Mouse (Mus musculus): ENCODE data around the gene Il24.

Il24 gene

GRCm38 (mm10) chr1:130887354-130887753 is at the start of gene Il24:
Gene Il24, minus strand, starts transcription at chr1:130887454.
- no peak for DNase-seq (ENCODE audit: low spot score in 2 of 2)

- no peak for DNase-seq (ENCODE audit: low spot score in 2 of 2)
Measured at GRCm38 (mm10) chr1:130936351-130936750, 49.1 kb upstream of the Il24 start.

GRCm38 (mm10) chr1:130926484-130926883 is 39.2 kb upstream of the Il24 start:
- no peak for DNase-seq (ENCODE audit: low spot score in 2 of 2)

- no peak for DNase-seq (ENCODE audit: low spot score in 2 of 2)
Measured at GRCm38 (mm10) chr1:130918323-130918980, 31.2 kb upstream of the Il24 start.

GRCm38 (mm10) chr1:130911401-130912010 is 24.3 kb upstream of the Il24 start, which contains the start of gene Il20:
Gene Il20, minus strand, starts transcription at chr1:130911451.
- no peak for DNase-seq (ENCODE audit: low spot score in 2 of 2)

GRCm38 (mm10) chr1:130902505-130902904 is 15.3 kb upstream of the Il24 start:
- DNase-seq (ENCODE audit: low spot score in 2 of 2) = no peak

GRCm38 (mm10) chr1:130894468-130894867 is 7.2 kb upstream of the Il24 start:
- DNase-seq (ENCODE audit: low spot score in 2 of 2) = no peak

- DNase-seq (ENCODE audit: low spot score in 2 of 2) = no peak
Measured at GRCm38 (mm10) chr1:130893329-130894040, 6.2 kb upstream of the Il24 start.

GRCm38 (mm10) chr1:130892446-130892845 is 5.2 kb upstream of the Il24 start:
- no peak for DNase-seq (ENCODE audit: low spot score in 2 of 2)

GRCm38 (mm10) chr1:130883146-130883545 is 4.1 kb downstream of the Il24 start:
- DNase-seq (ENCODE audit: low spot score in 2 of 2) = no peak

GRCm38 (mm10) chr1:130879927-130880326 is 7.3 kb downstream of the Il24 start:
- DNase-seq (ENCODE audit: low spot score in 2 of 2) = no peak

GRCm38 (mm10) chr1:130877889-130878614 is 9.2 kb downstream of the Il24 start:
- no peak for DNase-seq (ENCODE audit: low spot score in 2 of 2)

GRCm38 (mm10) chr1:130876931-130877509 is 10.2 kb downstream of the Il24 start:
- peak in 1 of 2 experiments; percentile 23 for DNase-seq (ENCODE audit: low spot score in 2 of 2)

- DNase-seq (ENCODE audit: low spot score in 2 of 2) = no peak
Measured at GRCm38 (mm10) chr1:130875910-130876309, 11.3 kb downstream of the Il24 start.

GRCm38 (mm10) chr1:130875139-130875538 is 12.1 kb downstream of the Il24 start:
- peak; percentile 17 to 27 for DNase-seq (ENCODE audit: low spot score in 2 of 2)

- no peak for DNase-seq (ENCODE audit: low spot score in 2 of 2)
Measured at GRCm38 (mm10) chr1:130872912-130873311, 14.3 kb downstream of the Il24 start.

GRCm38 (mm10) chr1:130865541-130866221 is 21.6 kb downstream of the Il24 start, which contains the start of gene Fcmr:
Gene Fcmr, plus strand, starts transcription at chr1:130865669.
- DNase-seq (ENCODE audit: low spot score in 2 of 2) = no peak

GRCm38 (mm10) chr1:130864741-130865140 is 22.5 kb downstream of the Il24 start:
- no peak for DNase-seq (ENCODE audit: low spot score in 2 of 2)

- DNase-seq (ENCODE audit: low spot score in 2 of 2) = no peak
Measured at GRCm38 (mm10) chr1:130864238-130864637, 23.0 kb downstream of the Il24 start.

GRCm38 (mm10) chr1:130857456-130857855 is 29.8 kb downstream of the Il24 start:
- DNase-seq (ENCODE audit: low spot score in 2 of 2) = no peak

GRCm38 (mm10) chr1:130855723-130856122 is 31.5 kb downstream of the Il24 start:
- DNase-seq (ENCODE audit: low spot score in 2 of 2) = no peak

Measured in right cerebral cortex, postnatal 36 days (tissue).